Mouse (Mus musculus): ENCODE measurements around the gene B9d2.

DNA sequence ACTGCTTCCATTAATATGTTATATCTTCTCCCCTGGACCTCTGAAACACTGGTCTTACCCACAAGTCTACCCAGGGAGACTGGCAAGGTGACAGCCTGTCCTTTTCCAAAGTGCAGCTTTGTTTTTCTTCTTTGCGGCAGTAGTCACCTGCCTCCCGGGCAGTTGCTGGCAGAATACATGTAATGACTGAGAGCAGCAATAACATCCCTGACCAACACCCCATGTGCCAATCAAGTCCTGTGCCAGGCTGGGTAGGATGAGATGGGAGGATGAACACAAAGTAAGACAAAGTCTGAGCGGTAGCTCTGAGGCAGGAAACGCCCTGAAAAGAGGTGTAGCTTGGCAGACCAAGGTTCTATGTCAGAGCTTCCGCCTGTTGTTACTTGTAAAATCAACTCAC is 47.2 kb downstream of the B9d2 start:
- TF ChIP-seq CTCF (IDR thresholded peaks at IDR 0.05; ENCODE audit: low read depth) (no peak), EP300 (IDR thresholded peaks at IDR 0.05; ENCODE audit: low read depth) (no peak)

Measured in liver, postnatal 0 days (tissue).